Mouse (Mus musculus): ENCODE data around the gene Cep104. TPM values are rescaled to one million over a fixed set of nuclear protein-coding genes. Genes with fewer than 3 reads are reported as not detected.

Gene Cep104
- total and polyA plus RNA-seq, 3 experiments = 6.1 to 14.7 (median 8.6) TPM

DNA sequence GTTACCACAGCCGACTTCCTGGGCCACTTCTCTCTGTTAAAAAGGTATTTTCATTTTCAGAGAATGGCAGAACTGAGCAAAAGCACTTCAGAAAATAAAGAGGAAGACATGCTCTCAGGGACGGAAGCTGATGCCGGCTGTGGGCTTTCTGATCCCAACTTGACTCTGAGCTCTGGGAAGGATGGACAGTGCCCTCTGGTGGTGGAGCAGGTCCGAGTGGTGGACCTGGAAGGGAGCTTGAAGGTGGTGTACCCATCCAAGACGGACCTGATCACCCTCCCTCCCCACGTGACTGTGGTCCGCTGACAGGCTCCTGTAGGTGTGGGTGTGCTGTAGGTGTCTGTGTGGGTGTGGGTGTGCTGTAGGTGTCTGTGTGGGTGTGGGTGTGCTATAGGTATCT lies 44.6 kb downstream of the Cep104 start:
- H3K4me3 ChIP-seq (ENCODE audit: low read depth, low read length) = peak overlapping the region; percentile 42; the same call in 1 of the 2 replicates
- TF ChIP-seq TAL1 (conservative IDR thresholded peaks at IDR 0.05; ENCODE audit: low read depth, low read length) (no peak), CTCF (IDR thresholded peaks at IDR 0.05; ENCODE audit: low read depth, low read length) (peak; percentile 84)
- H3K9me3 ChIP-seq (replicated peaks) = no peaks in the 10 kb centered on the region
- DNase-seq (ENCODE audit: low spot score) (peak; percentile 51), ATAC-seq (ENCODE audit: extremely low read depth, insufficient number of reproducible peaks, low FRiP score, poor library complexity, severe bottlenecking) (no peak)
- peaks cover 97% of the 10 kb centered on the region for H3K36me3 ChIP-seq (replicated peaks)
- H3K27me3 ChIP-seq (ENCODE audit: insufficient read depth, low read length) = no peaks in the 10 kb centered on the region
- peaks cover 89% of the 10 kb centered on the region for H3K4me1 ChIP-seq (ENCODE audit: insufficient read depth, low read depth, low read length)

DNA sequence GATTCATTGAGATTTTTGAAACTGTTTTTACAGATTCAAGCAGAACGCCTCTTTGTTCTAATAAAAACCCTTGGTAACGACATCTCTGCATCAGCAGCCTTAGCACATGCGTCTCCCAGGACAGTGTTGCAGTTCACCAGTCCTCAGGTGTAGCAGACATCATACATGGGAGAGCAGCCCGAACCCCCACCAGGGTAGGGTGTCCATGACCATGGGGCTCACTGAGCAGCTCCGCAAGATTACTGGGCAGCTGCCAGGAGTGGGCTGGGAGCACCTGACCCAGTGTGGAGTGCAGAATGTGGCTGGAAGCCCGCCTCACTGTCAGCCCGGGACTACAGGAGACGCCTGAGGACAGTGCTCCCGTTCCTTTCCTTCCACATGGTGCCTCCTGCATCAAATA lies 46.4 kb downstream of the Cep104 start:
- Histone ChIP-seq H3K4me1 (ENCODE audit: insufficient read depth, low read depth, low read length) (peaks cover 86% of the 10 kb centered on the region), H3K4me3 (ENCODE audit: low read depth, low read length) (peak overlapping the region; percentile 89; the same call in 1 of the 2 replicates), H3K36me3 (replicated peaks) (peaks cover 81% of the 10 kb centered on the region), H3K9me3 (replicated peaks) (no peaks in the 10 kb centered on the region), H3K27me3 (ENCODE audit: insufficient read depth, low read length) (no peaks in the 10 kb centered on the region)
- ATAC-seq (ENCODE audit: extremely low read depth, insufficient number of reproducible peaks, low FRiP score, poor library complexity, severe bottlenecking) = no peak
- no peak for DNase-seq (ENCODE audit: low spot score)
- TF ChIP-seq TAL1 (conservative IDR thresholded peaks at IDR 0.05; ENCODE audit: low read depth, low read length) = no peak
- no peak for TF ChIP-seq GATA2 (IDR thresholded peaks at IDR 0.05; ENCODE audit: borderline replicate concordance, low read depth, low read length)
- TF ChIP-seq CTCF (IDR thresholded peaks at IDR 0.05; ENCODE audit: low read depth, low read length) = no peak

DNA sequence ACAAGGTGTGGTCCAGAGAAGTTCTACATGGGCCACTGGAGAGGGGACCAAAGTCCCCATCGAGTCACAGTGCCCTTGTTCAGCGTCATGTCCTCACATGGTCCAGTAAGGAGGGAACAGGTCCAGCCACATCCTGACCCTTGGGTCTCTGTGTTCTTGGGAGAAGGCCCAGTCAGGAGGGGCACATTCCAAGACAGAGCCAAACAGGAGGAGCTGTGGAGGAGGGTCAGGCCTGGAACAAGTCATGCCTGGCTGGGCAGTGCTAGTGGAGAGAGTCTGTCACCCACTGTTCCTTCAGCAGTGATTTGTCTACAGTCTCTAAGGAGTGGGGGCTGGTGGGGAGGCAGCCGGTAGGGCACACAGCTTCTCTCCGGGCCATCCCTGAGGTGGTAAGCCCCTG lies 47.4 kb downstream of the Cep104 start:
- no peak for DNase-seq (ENCODE audit: low spot score)
- peaks cover 72% of the 10 kb centered on the region for H3K36me3 ChIP-seq (replicated peaks)
- H3K4me1 ChIP-seq (ENCODE audit: insufficient read depth, low read depth, low read length) = peaks cover 88% of the 10 kb centered on the region
- no peak for TF ChIP-seq CTCF (IDR thresholded peaks at IDR 0.05; ENCODE audit: low read depth, low read length)
- ATAC-seq (ENCODE audit: extremely low read depth, insufficient number of reproducible peaks, low FRiP score, poor library complexity, severe bottlenecking) = no peak
- H3K27me3 ChIP-seq (ENCODE audit: insufficient read depth, low read length) = no peaks in the 10 kb centered on the region
- H3K4me3 ChIP-seq (ENCODE audit: low read depth, low read length) = peak overlapping the region; percentile 89; the same call in 1 of the 2 replicates
- H3K9me3 ChIP-seq (replicated peaks) = no peaks in the 10 kb centered on the region

DNA sequence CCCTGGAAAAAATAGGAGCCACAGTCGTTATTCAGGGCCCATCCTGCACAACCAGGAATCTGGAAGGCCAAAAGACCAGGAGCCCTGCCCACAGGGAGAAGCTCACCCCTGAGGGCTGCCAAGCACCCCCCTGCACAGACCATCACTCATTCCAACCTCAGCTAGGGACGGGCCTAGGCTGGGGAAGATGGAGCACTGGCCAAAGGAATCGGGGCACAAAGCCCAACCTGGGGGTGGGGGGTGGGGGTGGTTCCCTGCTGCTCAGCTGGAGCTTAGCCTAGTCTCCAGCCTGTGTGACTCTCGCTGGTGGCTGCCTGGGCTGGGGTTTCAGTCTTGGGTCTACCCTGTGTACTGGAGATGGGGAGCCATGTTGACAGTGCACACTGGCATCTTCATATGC lies 47.9 kb downstream of the Cep104 start:
- TF ChIP-seq GATA2 (IDR thresholded peaks at IDR 0.05; ENCODE audit: borderline replicate concordance, low read depth, low read length) (no peak), GATA1 (IDR thresholded peaks at IDR 0.05; ENCODE audit: borderline replicate concordance, low read length) (no peak), CTCF (IDR thresholded peaks at IDR 0.05; ENCODE audit: low read depth, low read length) (no peak), TAL1 (conservative IDR thresholded peaks at IDR 0.05; ENCODE audit: low read depth, low read length) (no peak), POLR2AphosphoS5 (IDR thresholded peaks at IDR 0.05; ENCODE audit: insufficient replicate concordance, low read depth, low read length) (no peak)
- ATAC-seq (ENCODE audit: extremely low read depth, insufficient number of reproducible peaks, low FRiP score, poor library complexity, severe bottlenecking) = no peak
- peaks cover 72% of the 10 kb centered on the region for H3K36me3 ChIP-seq (replicated peaks)
- H3K27me3 ChIP-seq (ENCODE audit: insufficient read depth, low read length) = no peaks in the 10 kb centered on the region
- peak overlapping the region; percentile 89 for H3K4me3 ChIP-seq (ENCODE audit: low read depth, low read length)
- no peak for DNase-seq (ENCODE audit: low spot score)
- H3K4me1 ChIP-seq (ENCODE audit: insufficient read depth, low read depth, low read length) = peaks cover 91% of the 10 kb centered on the region
- no peaks in the 10 kb centered on the region for H3K9me3 ChIP-seq (replicated peaks)

DNA sequence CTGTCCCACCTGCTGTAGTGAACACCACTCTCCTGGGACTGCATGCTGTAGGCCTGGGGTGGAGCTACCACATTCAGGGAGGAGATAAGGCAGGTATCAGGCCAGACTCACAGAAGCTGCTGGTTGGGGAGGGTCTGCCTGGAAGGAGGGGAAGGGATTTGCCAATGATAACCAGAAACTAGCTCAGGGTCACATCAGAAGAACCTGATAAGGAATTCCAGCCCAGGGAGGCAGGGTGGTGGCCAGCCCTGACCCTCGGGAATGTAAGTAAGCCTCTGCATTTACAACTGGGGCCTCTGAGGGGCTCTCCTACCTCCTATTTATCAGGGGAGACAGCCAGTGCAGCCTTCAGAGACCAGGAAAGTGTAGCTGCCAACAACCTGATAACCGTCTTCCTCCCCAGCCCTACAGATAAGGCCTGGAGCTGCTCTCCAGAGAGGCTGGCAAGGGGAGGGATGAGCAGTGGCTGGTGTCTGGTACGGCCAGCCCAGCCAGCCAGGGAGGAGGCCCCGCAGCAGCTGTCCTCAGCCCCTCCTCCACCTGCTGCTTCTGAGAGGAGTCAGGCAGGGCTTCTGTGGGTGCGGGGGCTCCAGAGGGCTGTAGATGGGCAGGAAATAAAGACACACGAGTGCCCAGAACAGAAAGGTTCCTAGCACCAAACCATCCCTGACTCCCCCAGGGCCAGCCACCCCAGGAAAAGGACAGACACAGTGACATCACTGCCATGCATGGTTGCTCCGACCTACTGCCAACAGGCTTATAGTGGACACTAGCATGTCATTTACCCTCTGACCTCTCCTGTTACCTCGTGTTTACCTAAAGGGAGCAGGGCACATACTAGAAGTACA lies 49.0 kb downstream of the Cep104 start:
- no peak for TF ChIP-seq CTCF (IDR thresholded peaks at IDR 0.05; ENCODE audit: low read depth, low read length)
- TF ChIP-seq GATA2 (IDR thresholded peaks at IDR 0.05; ENCODE audit: borderline replicate concordance, low read depth, low read length) = no peak
- TF ChIP-seq TAL1 (conservative IDR thresholded peaks at IDR 0.05; ENCODE audit: low read depth, low read length) = peak; percentile 87
- no peak for TF ChIP-seq GATA1 (IDR thresholded peaks at IDR 0.05; ENCODE audit: borderline replicate concordance, low read length)
- no peak for TF ChIP-seq POLR2AphosphoS5 (IDR thresholded peaks at IDR 0.05; ENCODE audit: insufficient replicate concordance, low read depth, low read length)
- Histone ChIP-seq H3K36me3 (replicated peaks) (peaks cover 71% of the 10 kb centered on the region), H3K4me3 (ENCODE audit: low read depth, low read length) (peak overlapping the region; percentile 89), H3K9me3 (replicated peaks) (no peaks in the 10 kb centered on the region), H3K27me3 (ENCODE audit: insufficient read depth, low read length) (no peaks in the 10 kb centered on the region), H3K4me1 (ENCODE audit: insufficient read depth, low read depth, low read length) (peaks cover 87% of the 10 kb centered on the region)
- peak; percentile 96 for DNase-seq (ENCODE audit: low spot score)
- peak; percentile 65 for ATAC-seq (ENCODE audit: extremely low read depth, insufficient number of reproducible peaks, low FRiP score, poor library complexity, severe bottlenecking)

DNA sequence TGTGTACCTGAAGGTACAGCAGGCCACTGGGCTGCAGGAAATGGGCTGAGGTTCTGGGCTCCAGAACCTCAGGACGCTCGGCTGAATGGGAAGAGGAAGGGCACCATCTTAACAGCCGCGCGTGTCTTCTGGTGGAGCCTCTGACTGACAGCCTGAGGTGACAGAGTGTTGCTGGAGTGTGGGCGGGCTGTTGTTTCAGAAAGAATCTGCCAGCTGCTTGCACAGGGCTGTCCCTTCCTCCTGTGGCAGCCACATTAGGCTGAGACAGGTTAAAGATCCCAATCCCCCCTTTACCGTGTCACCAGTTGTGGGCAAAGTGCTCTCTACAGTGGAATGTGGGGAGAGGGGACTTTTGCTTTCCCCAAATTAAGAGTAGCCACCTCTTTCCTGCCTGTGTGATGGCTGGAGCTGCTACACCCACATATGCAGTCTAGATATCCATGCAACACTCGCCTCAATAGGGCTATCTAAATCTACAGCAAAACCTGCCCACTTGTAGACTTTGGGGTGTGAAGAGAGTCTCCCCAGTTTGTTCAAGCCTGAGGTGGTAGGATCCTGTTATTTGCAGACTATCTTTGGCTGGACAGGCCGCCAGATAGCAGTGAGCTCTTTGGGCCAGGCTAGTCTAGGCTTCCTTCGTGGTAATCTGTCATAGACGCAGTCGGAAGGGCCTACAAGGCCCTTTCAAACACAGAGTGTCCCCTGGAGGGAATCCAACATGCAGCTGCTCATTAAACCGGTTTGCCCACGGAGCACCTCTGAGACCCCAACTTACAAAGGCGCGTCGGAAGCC lies 49.9 kb downstream of the Cep104 start:
- Histone ChIP-seq H3K4me1 (ENCODE audit: insufficient read depth, low read depth, low read length) (peaks cover 78% of the 10 kb centered on the region), H3K4me3 (ENCODE audit: low read depth, low read length) (peak overlapping the region; percentile 89), H3K36me3 (replicated peaks) (peaks cover 69% of the 10 kb centered on the region), H3K27me3 (ENCODE audit: insufficient read depth, low read length) (no peaks in the 10 kb centered on the region), H3K9me3 (replicated peaks) (no peaks in the 10 kb centered on the region)
- DNase-seq (ENCODE audit: low spot score) (peak; percentile 43), ATAC-seq (ENCODE audit: extremely low read depth, insufficient number of reproducible peaks, low FRiP score, poor library complexity, severe bottlenecking) (0 out of 2 replicates have a peak, but pooled peaks have one; percentile 4)
- no peak for TF ChIP-seq POLR2AphosphoS5 (IDR thresholded peaks at IDR 0.05; ENCODE audit: insufficient replicate concordance, low read depth, low read length)
- TF ChIP-seq GATA2 (IDR thresholded peaks at IDR 0.05; ENCODE audit: borderline replicate concordance, low read depth, low read length) = no peak
- no peak for TF ChIP-seq GATA1 (IDR thresholded peaks at IDR 0.05; ENCODE audit: borderline replicate concordance, low read length)
- no peak for TF ChIP-seq CTCF (IDR thresholded peaks at IDR 0.05; ENCODE audit: low read depth, low read length)
- TF ChIP-seq TAL1 (conservative IDR thresholded peaks at IDR 0.05; ENCODE audit: low read depth, low read length) = no peak
